Mouse (Mus musculus): ENCODE results near the gene Ift57. TPM values are rescaled to one million over a fixed set of nuclear protein-coding genes. Genes with fewer than 3 reads are reported as not detected.

The Ift57 gene
- polyA plus RNA-seq, 1 experiment: 3.9 TPM

GRCm38 (mm10) chr16:49726761-49727160 is 27.7 kb downstream of the Ift57 start:
- no peaks in the 10 kb centered on the region for H3K36me3 ChIP-seq (ENCODE audit: control insufficient read depth, insufficient read depth, low read length)
- TF ChIP-seq POLR2A (IDR thresholded peaks at IDR 0.05; ENCODE audit: control insufficient read depth, extremely low read depth, insufficient read depth, low read length, poor library complexity): no peak
- no peak for TF ChIP-seq CTCF (IDR thresholded peaks at IDR 0.05; ENCODE audit: borderline replicate concordance, control insufficient read depth, extremely low read depth, insufficient read depth, low read length, poor library complexity)
- no peak overlapping the region for H3K27ac ChIP-seq (ENCODE audit: control insufficient read depth, insufficient read depth, low read length)
- H3K4me1 ChIP-seq (replicated peaks; ENCODE audit: control insufficient read depth, insufficient read depth, low read length): no peaks in the 10 kb centered on the region
- H3K4me3 ChIP-seq (ENCODE audit: control insufficient read depth, insufficient read depth, low read length): no peak overlapping the region
- 94% methylated on average over 2 of the region's 2 CpGs for WGBS
- DNase-seq: no peak
- H3K27me3 ChIP-seq (ENCODE audit: control insufficient read depth, insufficient read depth, low read length): no peaks in the 10 kb centered on the region

- TF ChIP-seq POLR2A (IDR thresholded peaks at IDR 0.05; ENCODE audit: control insufficient read depth, extremely low read depth, insufficient read depth, low read length, poor library complexity) (no peak), CTCF (IDR thresholded peaks at IDR 0.05; ENCODE audit: borderline replicate concordance, control insufficient read depth, extremely low read depth, insufficient read depth, low read length, poor library complexity) (no peak)
- Histone ChIP-seq H3K4me1 (replicated peaks; ENCODE audit: control insufficient read depth, insufficient read depth, low read length) (no peaks in the 10 kb centered on the region), H3K36me3 (ENCODE audit: control insufficient read depth, insufficient read depth, low read length) (peaks cover 8% of the 10 kb centered on the region; the same call in 1 of the 2 replicates), H3K4me3 (ENCODE audit: control insufficient read depth, insufficient read depth, low read length) (no peak overlapping the region), H3K27ac (ENCODE audit: control insufficient read depth, insufficient read depth, low read length) (no peak overlapping the region), H3K27me3 (ENCODE audit: control insufficient read depth, insufficient read depth, low read length) (no peaks in the 10 kb centered on the region)
- no peak for DNase-seq
- 98% methylated on average over 9 of the region's 9 CpGs for WGBS
Measured at GRCm38 (mm10) chr16:49736536-49736935, 37.5 kb downstream of the Ift57 start.

DNA sequence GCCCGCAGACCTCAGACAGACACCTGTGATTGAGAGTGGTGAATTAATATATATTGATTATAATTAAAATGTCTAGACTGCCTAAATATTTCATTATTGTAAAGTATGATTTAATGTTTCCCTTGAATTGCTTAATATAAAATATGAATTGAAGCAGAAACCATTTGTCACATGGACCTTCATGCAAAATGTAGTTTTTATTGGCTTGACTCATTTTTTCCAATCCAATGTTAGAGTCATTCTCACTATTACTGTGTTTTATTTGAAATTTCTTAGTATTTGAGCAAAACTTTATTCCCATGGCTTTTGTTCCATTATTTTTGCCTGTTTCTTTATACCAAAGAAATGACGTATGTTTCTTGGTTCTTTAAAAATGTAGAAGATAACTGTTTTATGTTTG is 48.3 kb downstream of the Ift57 start:
- WGBS: 98% methylated on average over 2 of the region's 2 CpGs
- no peak overlapping the region for H3K4me3 ChIP-seq (ENCODE audit: control insufficient read depth, insufficient read depth, low read length)

DNA sequence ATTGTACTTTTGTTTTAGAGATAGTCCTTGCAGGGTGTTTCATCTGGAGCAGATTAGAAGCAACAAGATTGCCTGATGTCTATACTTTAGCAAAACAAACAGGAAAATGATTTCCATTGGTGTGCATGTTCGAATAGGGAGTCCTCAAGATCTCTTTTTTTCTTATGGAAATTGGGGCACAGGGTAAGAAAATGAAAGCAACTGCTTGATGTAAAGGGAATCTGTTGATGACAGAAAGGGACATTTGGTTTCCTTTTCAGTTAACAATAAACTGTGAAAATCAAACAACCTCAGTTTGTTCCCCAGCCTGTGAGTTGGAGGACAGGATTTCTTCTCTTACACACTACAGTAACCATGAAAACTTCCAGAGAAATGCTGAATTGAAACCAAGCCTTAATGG is 53.9 kb downstream of the Ift57 start:
- TF ChIP-seq POLR2A (IDR thresholded peaks at IDR 0.05; ENCODE audit: control insufficient read depth, extremely low read depth, insufficient read depth, low read length, poor library complexity) (no peak), CTCF (IDR thresholded peaks at IDR 0.05; ENCODE audit: borderline replicate concordance, control insufficient read depth, extremely low read depth, insufficient read depth, low read length, poor library complexity) (no peak)
- Histone ChIP-seq H3K4me1 (replicated peaks; ENCODE audit: control insufficient read depth, insufficient read depth, low read length) (peaks cover 3% of the 10 kb centered on the region), H3K27me3 (ENCODE audit: control insufficient read depth, insufficient read depth, low read length) (no peaks in the 10 kb centered on the region), H3K27ac (ENCODE audit: control insufficient read depth, insufficient read depth, low read length) (no peak overlapping the region), H3K36me3 (ENCODE audit: control insufficient read depth, insufficient read depth, low read length) (no peaks in the 10 kb centered on the region), H3K4me3 (ENCODE audit: control insufficient read depth, insufficient read depth, low read length) (no peak overlapping the region)
- no peak for DNase-seq
- 52% methylated on average over 1 of the region's 1 CpGs for WGBS

More for the DNA sequence above, 48.3 kb downstream of the Ift57 start:
- H3K27me3 ChIP-seq (ENCODE audit: control insufficient read depth, insufficient read depth, low read length): no peaks in the 10 kb centered on the region
- H3K4me1 ChIP-seq (replicated peaks; ENCODE audit: control insufficient read depth, insufficient read depth, low read length): no peaks in the 10 kb centered on the region
- no peaks in the 10 kb centered on the region for H3K36me3 ChIP-seq (ENCODE audit: control insufficient read depth, insufficient read depth, low read length)
- no peak overlapping the region for H3K27ac ChIP-seq (ENCODE audit: control insufficient read depth, insufficient read depth, low read length)
- no peak for DNase-seq
- TF ChIP-seq POLR2A (IDR thresholded peaks at IDR 0.05; ENCODE audit: control insufficient read depth, extremely low read depth, insufficient read depth, low read length, poor library complexity): no peak
- no peak for TF ChIP-seq CTCF (IDR thresholded peaks at IDR 0.05; ENCODE audit: borderline replicate concordance, control insufficient read depth, extremely low read depth, insufficient read depth, low read length, poor library complexity)

DNA sequence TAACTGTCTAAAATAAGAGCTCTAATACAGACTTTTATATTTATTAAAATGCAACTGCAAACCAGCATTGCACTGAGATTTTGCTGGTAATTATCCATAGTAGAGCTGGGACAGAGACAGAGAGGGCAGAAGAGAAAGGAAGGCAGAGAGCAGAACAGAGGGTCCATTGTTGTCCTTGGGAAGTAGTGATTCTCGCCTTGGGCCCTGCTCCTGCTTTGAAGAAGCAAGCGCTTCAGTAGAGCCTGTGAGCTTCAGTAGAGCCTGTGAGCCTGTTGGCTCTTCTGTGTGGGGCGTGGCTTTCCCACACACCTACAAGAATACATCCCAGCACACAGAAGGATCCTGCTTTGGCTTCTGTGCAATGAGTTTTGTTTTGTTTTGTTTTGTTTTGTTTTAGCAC is 54.3 kb downstream of the Ift57 start:
- Histone ChIP-seq H3K27ac (ENCODE audit: control insufficient read depth, insufficient read depth, low read length) (no peak overlapping the region), H3K4me3 (ENCODE audit: control insufficient read depth, insufficient read depth, low read length) (no peak overlapping the region), H3K27me3 (ENCODE audit: control insufficient read depth, insufficient read depth, low read length) (no peaks in the 10 kb centered on the region), H3K36me3 (ENCODE audit: control insufficient read depth, insufficient read depth, low read length) (no peaks in the 10 kb centered on the region), H3K4me1 (replicated peaks; ENCODE audit: control insufficient read depth, insufficient read depth, low read length) (peaks cover 3% of the 10 kb centered on the region)
- DNase-seq: no peak
- WGBS: 82% methylated on average over 3 of the region's 3 CpGs
- TF ChIP-seq CTCF (IDR thresholded peaks at IDR 0.05; ENCODE audit: borderline replicate concordance, control insufficient read depth, extremely low read depth, insufficient read depth, low read length, poor library complexity) (no peak), POLR2A (IDR thresholded peaks at IDR 0.05; ENCODE audit: control insufficient read depth, extremely low read depth, insufficient read depth, low read length, poor library complexity) (no peak)

DNA sequence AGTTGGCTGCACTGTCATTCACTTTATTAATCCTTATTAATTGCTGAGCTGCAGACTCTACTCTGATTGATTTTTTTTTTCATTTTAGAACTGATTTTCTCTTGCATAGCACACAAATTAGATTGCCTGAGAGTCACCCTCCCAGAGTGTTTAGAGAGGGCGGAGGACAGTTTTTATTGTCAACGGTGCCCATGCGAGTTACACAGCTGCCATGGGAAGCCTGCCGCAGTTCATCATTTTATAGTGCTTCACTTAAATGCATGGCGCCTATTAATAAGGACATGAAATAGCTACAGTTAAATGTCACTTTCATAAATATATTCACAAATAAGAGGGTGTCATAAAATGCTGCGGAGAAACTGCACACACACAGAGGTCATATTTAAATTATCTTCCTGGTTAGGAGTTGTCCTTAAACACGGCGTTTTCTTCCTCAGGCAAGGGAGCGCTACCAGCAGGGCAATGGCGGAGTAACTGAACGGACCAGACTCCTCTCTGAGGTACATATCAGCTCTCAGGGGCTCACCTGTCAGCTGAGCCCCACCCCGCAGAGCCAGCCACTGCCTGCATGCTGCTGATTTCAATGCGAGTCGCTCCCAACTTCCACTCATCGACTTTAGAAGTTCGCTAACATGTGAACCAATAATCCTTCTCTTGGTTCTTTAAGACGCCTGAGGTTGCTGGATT is 61.6 kb downstream of the Ift57 start:
- WGBS: 97% methylated on average over 17 of the region's 17 CpGs
- TF ChIP-seq POLR2A (IDR thresholded peaks at IDR 0.05; ENCODE audit: control insufficient read depth, extremely low read depth, insufficient read depth, low read length, poor library complexity): no peak
- no peak for TF ChIP-seq CTCF (IDR thresholded peaks at IDR 0.05; ENCODE audit: borderline replicate concordance, control insufficient read depth, extremely low read depth, insufficient read depth, low read length, poor library complexity)
- Histone ChIP-seq H3K4me1 (replicated peaks; ENCODE audit: control insufficient read depth, insufficient read depth, low read length) (no peaks in the 10 kb centered on the region), H3K4me3 (ENCODE audit: control insufficient read depth, insufficient read depth, low read length) (no peak overlapping the region), H3K27me3 (ENCODE audit: control insufficient read depth, insufficient read depth, low read length) (no peaks in the 10 kb centered on the region), H3K27ac (ENCODE audit: control insufficient read depth, insufficient read depth, low read length) (no peak overlapping the region), H3K36me3 (ENCODE audit: control insufficient read depth, insufficient read depth, low read length) (no peaks in the 10 kb centered on the region; the same call in 1 of the 2 replicates)
- DNase-seq: no peak
